Mouse (Mus musculus) cerebellum, adult 11-12 months (tissue): ENCODE results near the gene Lonp1.

Experiments
- DNase-seq: peaks from one replicate; pipeline ENCODE4 v3.0.0; 2022

Lonp1 gene

GRCm38 (mm10) chr17:56585171-56585821 is 41.4 kb downstream of the Lonp1 start:
- DNase-seq = no peak

GRCm38 (mm10) chr17:56584257-56585130 is 42.2 kb downstream of the Lonp1 start, which contains the start of the genes Safb2 and Safb:
Gene Safb2, minus strand, starts transcription at chr17:56584585.
Gene Safb, plus strand, starts transcription at chr17:56584825.
- peak; percentile 100 for DNase-seq

GRCm38 (mm10) chr17:56583611-56584256 is 43.0 kb downstream of the Lonp1 start:
- DNase-seq = peak; percentile 80

- no peak for DNase-seq
Observed at GRCm38 (mm10) chr17:56583071-56583470, 43.6 kb downstream of the Lonp1 start.

- no peak for DNase-seq
Observed at GRCm38 (mm10) chr17:56572939-56573338, 53.7 kb downstream of the Lonp1 start.

- no peak for DNase-seq
Observed at GRCm38 (mm10) chr17:56572154-56572553, 54.5 kb downstream of the Lonp1 start.

- DNase-seq = peak; percentile 28
Observed at GRCm38 (mm10) chr17:56570287-56570686, 56.4 kb downstream of the Lonp1 start.

GRCm38 (mm10) chr17:56567370-56567769 is 59.3 kb downstream of the Lonp1 start:
- DNase-seq = no peak

GRCm38 (mm10) chr17:56566918-56567317 is 59.8 kb downstream of the Lonp1 start:
- no peak for DNase-seq

GRCm38 (mm10) chr17:56566293-56566692 is 60.4 kb downstream of the Lonp1 start:
- no peak for DNase-seq
